Mouse (Mus musculus): ENCODE results near the gene Nanos3. TPM values are rescaled to one million over a fixed set of nuclear protein-coding genes. Genes with fewer than 3 reads are reported as not detected.

Nanos3 gene
- polyA plus RNA-seq, 1 experiment from 2014 or later, result 0.89 TPM

GRCm38 (mm10) chr8:84125656-84126055 lies 59.4 kb downstream of the Nanos3 start, which contains the start of gene Podnl1:
Gene Podnl1, plus strand, starts transcription at chr8:84125989.
- H3K4me3 ChIP-seq (ENCODE audit: low read length), result no peak within 1 kb of the TSS
- no peak within 1 kb of the TSS for H3K9ac ChIP-seq (ENCODE audit: low read depth, low read length)
- H3K36me3 ChIP-seq (ENCODE audit: control insufficient read depth, insufficient read depth, low read length), result no peaks in the 10 kb centered on the region
- no peak within 1 kb of the TSS for H3K4me2 ChIP-seq (ENCODE audit: low read depth, low read length)
- H3K27me3 ChIP-seq (replicated peaks; ENCODE audit: control insufficient read depth, insufficient read depth, low read length), result no peaks in the 10 kb centered on the region
- no peak within 1 kb of the TSS for H3K27ac ChIP-seq (ENCODE audit: low read length)
- no peaks in the 10 kb centered on the region for H3K9me3 ChIP-seq (ENCODE audit: control insufficient read depth, low read length)
- ATAC-seq, result peak; percentile 56; the same call in 1 of the 2 replicates
- 42% methylated on average over 8 of the region's 9 CpGs for WGBS
- H3K4me1 ChIP-seq (ENCODE audit: control insufficient read depth, insufficient read depth, low read length), result no peaks in the 10 kb centered on the region

MicroRNAs within 50 kb of the gene (microRNA counts, 519-probe panel; counts per million panel counts)
- microRNA mmu-miR-181c (2,409 counts per million, percentile 58 among the panel's probes with 10 or more counts), microRNA mmu-miR-23a (3,533 counts per million, percentile 90 among the panel's probes with 10 or more counts), microRNA mmu-miR-27a (3,664 counts per million, percentile 92 among the panel's probes with 10 or more counts)

Small RNA genes lying within 50 kb of the gene (microRNA-seq; reads per million reads assigned to microRNA genes)
- gene Gm25110 (not detected), gene Mir181c (4,773 reads per million, percentile 88 among the genes with 10 or more reads in this experiment), gene Mir181d (3,284 reads per million, percentile 84 among the genes with 10 or more reads in this experiment), gene Mir23a (14,290 reads per million, percentile 95 among the genes with 10 or more reads in this experiment), gene Mir24-2 (not detected), gene Mir27a (236 reads per million, percentile 58 among the genes with 10 or more reads in this experiment), gene Mir3074-2 (not detected)

Other genes with a start within 250 kb of the Nanos3 start
- 0.39 TPM in 2 replicates for gene Gm10644, start 230.0 kb downstream of the Nanos3 start, polyA plus RNA-seq (2015; fragmentation: Nextera tagmentation; extraction: Ambion mirVana)
- 50.4 and 61.7 TPM in 2 replicates for gene Asf1b, start 229.7 kb downstream of the Nanos3 start, polyA plus RNA-seq (2015; fragmentation: Nextera tagmentation; extraction: Ambion mirVana)
- 24.6 and 77.1 TPM in 2 replicates for gene Prkaca, start 212.2 kb downstream of the Nanos3 start, polyA plus RNA-seq (2015; fragmentation: Nextera tagmentation; extraction: Ambion mirVana)
- 5.8 and 6.0 TPM in 2 replicates for gene Samd1, start 187.5 kb downstream of the Nanos3 start, polyA plus RNA-seq (2015; fragmentation: Nextera tagmentation; extraction: Ambion mirVana)
- gene 1700067K01Rik, start 183.7 kb downstream of the Nanos3 start, polyA plus RNA-seq (2015; fragmentation: Nextera tagmentation; extraction: Ambion mirVana), result 0.66 and 0.84 TPM in 2 replicates
- gene 2210011C24Rik, start 173.0 kb downstream of the Nanos3 start, polyA plus RNA-seq (2015; fragmentation: Nextera tagmentation; extraction: Ambion mirVana), result 2.1 and 3.1 TPM in 2 replicates
- 5.8 and 6.4 TPM in 2 replicates for gene Palm3, start 163.7 kb downstream of the Nanos3 start, polyA plus RNA-seq (2015; fragmentation: Nextera tagmentation; extraction: Ambion mirVana)
- gene Il27ra, start 142.6 kb downstream of the Nanos3 start, polyA plus RNA-seq (2015; fragmentation: Nextera tagmentation; extraction: Ambion mirVana), result 1.2 and 1.4 TPM in 2 replicates
- 0.23 and 0.37 TPM in 2 replicates for gene Rln3, start 140.2 kb downstream of the Nanos3 start, polyA plus RNA-seq (2015; fragmentation: Nextera tagmentation; extraction: Ambion mirVana)
- 0.76 and 0.81 TPM in 2 replicates for gene Gm10643, start 120.1 kb downstream of the Nanos3 start, polyA plus RNA-seq (2015; fragmentation: Nextera tagmentation; extraction: Ambion mirVana)
- gene Rfx1, start 118.4 kb downstream of the Nanos3 start, polyA plus RNA-seq (2015; fragmentation: Nextera tagmentation; extraction: Ambion mirVana), result 5.9 and 6.8 TPM in 2 replicates
- 8.8 and 9.4 TPM in 2 replicates for gene Dcaf15, start 80.4 kb downstream of the Nanos3 start, polyA plus RNA-seq (2015; fragmentation: Nextera tagmentation; extraction: Ambion mirVana)
- gene Podnl1, start 59.2 kb downstream of the Nanos3 start, polyA plus RNA-seq (2015; fragmentation: Nextera tagmentation; extraction: Ambion mirVana), result 0.38 TPM in 2 replicates
- gene Cc2d1a, start 37.3 kb downstream of the Nanos3 start, polyA plus RNA-seq (2015; fragmentation: Nextera tagmentation; extraction: Ambion mirVana), result 25.3 and 26.0 TPM in 2 replicates
- gene 4930432K21Rik, start 37.2 kb downstream of the Nanos3 start, polyA plus RNA-seq (2015; fragmentation: Nextera tagmentation; extraction: Ambion mirVana), result 0.61 and 0.82 TPM in 2 replicates
- 7.1 and 7.7 TPM in 2 replicates for gene Zswim4, start 51.8 kb upstream of the Nanos3 start, polyA plus RNA-seq (2015; fragmentation: Nextera tagmentation; extraction: Ambion mirVana)
- gene D8Ertd738e, start 64.5 kb upstream of the Nanos3 start, polyA plus RNA-seq (2015; fragmentation: Nextera tagmentation; extraction: Ambion mirVana), result 292 and 296 TPM in 2 replicates
- 76.0 and 77.1 TPM in 2 replicates for gene Mri1, start 72.1 kb upstream of the Nanos3 start, polyA plus RNA-seq (2015; fragmentation: Nextera tagmentation; extraction: Ambion mirVana)
- gene Ccdc130, start 85.2 kb upstream of the Nanos3 start, polyA plus RNA-seq (2015; fragmentation: Nextera tagmentation; extraction: Ambion mirVana), result 13.5 and 16.3 TPM in 2 replicates
- gene Cacna1a, start 203.2 kb upstream of the Nanos3 start, polyA plus RNA-seq (2015; fragmentation: Nextera tagmentation; extraction: Ambion mirVana), result 2.0 and 2.5 TPM in 2 replicates